Mouse (Mus musculus) kidney, embryonic 16.5 days (tissue): Measurements from ENCODE around the gene Gpr1. TPM values are rescaled to one million over a fixed set of nuclear protein-coding genes. Genes with fewer than 3 reads are reported as not detected.
A peak's percentile ranks its signal among the peaks of the same experiment; 100 is the strongest.

ENCODE experiments used
- ATAC-seq: fragments of 200-750 bp; cut with Nextera tagmentation; 2 replicates; pipeline ENCODE4 v1.8.0; 2017; ENCODE audit warnings: moderate TSS enrichment; ENCODE audit not compliant: low FRiP score, low TSS enrichment
- H3K27ac ChIP-seq: fragments of 300-500 bp; sonication (generic); 2 replicates; pipeline ENCODE4 v1.5.1; 2014; ENCODE audit warnings: low read length
- H3K27me3 ChIP-seq: fragments of 300-500 bp; sonication (generic); 2 replicates; pipeline ENCODE4 v1.6.1; 2014; ENCODE audit warnings: low read length, control low read depth, mixed read lengths; ENCODE audit not compliant: insufficient read depth
- H3K36me3 ChIP-seq: fragments of 300-500 bp; sonication (generic); 2 replicates; pipeline ENCODE4 v1.6.1; 2014; ENCODE audit warnings: low read length, control low read depth, mixed read lengths; ENCODE audit not compliant: insufficient read depth
- H3K4me1 ChIP-seq: fragments of 300-500 bp; sonication (generic); 2 replicates; pipeline ENCODE4 v1.6.1; 2014; ENCODE audit warnings: low read length, control low read depth, mixed read lengths; ENCODE audit not compliant: insufficient read depth
- H3K4me2 ChIP-seq: fragments of 300-500 bp; sonication (generic); replicated peaks from 2 replicates; pipeline ENCODE4 v1.6.1; 2014; ENCODE audit warnings: low read depth, low read length
- H3K4me3 ChIP-seq: fragments of 300-500 bp; sonication (generic); 2 replicates; pipeline ENCODE4 v1.5.1; 2014; ENCODE audit warnings: mild to moderate bottlenecking, low read length
- H3K9ac ChIP-seq: fragments of 300-500 bp; sonication (generic); replicated peaks from 2 replicates; pipeline ENCODE4 v1.6.1; 2014; ENCODE audit warnings: low read length
- H3K9me3 ChIP-seq: fragments of 300-500 bp; sonication (generic); 2 replicates; pipeline ENCODE4 v1.6.1; 2016; ENCODE audit warnings: low read length, control low read depth
- WGBS: fragments of 180-500 bp; shearing (Covaris S2); extraction: QIAGEN DNeasy Blood & Tissue Kit; methylation state at CpG from one replicate; pipeline ENCODE4 v1.1.7; 2014; 5-methylcytosine and 5-hydroxymethylcytosine counted together
- polyA plus RNA-seq: library from polyadenylated mRNA; unstranded; fragments of >200 nt; fragmentation: Nextera tagmentation; extraction: Ambion mirVana; gene quantifications from 2 replicates; pipeline ENCODE4 v1.2.1, GENCODE M21; 2015

The Gpr1 gene
- polyA plus RNA-seq, 1 experiment from 2014 or later: 0.07 TPM

GRCm38 (mm10) chr1:63203950-63204659 lies 10.2 kb downstream of the Gpr1 start:
- no peaks in the 10 kb centered on the region for H3K36me3 ChIP-seq
- ATAC-seq: peak; percentile 78

GRCm38 (mm10) chr1:63203471-63203870 lies 10.9 kb downstream of the Gpr1 start:
- Histone ChIP-seq H3K36me3 (no peaks in the 10 kb centered on the region), H3K27me3 (no peaks in the 10 kb centered on the region), H3K4me3 (no peak overlapping the region), H3K9me3 (0 out of 2 replicates have a peak, but pooled peaks cover 7% of the 10 kb centered on the region), H3K4me1 (peaks cover 7% of the 10 kb centered on the region), H3K27ac (no peak overlapping the region), H3K9ac (no peak overlapping the region), H3K4me2 (no peak overlapping the region)
- ATAC-seq: 0 out of 2 replicates have a peak, but pooled peaks have one; percentile 54
- 95% methylated on average over 1 of the region's 1 CpGs for WGBS

More at GRCm38 (mm10) chr1:63203950-63204659, 10.2 kb downstream of the Gpr1 start:
- Histone ChIP-seq H3K4me1 (peaks cover 7% of the 10 kb centered on the region), H3K4me3 (no peak overlapping the region), H3K4me2 (no peak overlapping the region), H3K9ac (no peak overlapping the region), H3K27me3 (no peaks in the 10 kb centered on the region), H3K27ac (no peak overlapping the region), H3K9me3 (0 out of 2 replicates have a peak, but pooled peaks cover 7% of the 10 kb centered on the region)
- 13% methylated on average over 7 of the region's 7 CpGs for WGBS

DNA sequence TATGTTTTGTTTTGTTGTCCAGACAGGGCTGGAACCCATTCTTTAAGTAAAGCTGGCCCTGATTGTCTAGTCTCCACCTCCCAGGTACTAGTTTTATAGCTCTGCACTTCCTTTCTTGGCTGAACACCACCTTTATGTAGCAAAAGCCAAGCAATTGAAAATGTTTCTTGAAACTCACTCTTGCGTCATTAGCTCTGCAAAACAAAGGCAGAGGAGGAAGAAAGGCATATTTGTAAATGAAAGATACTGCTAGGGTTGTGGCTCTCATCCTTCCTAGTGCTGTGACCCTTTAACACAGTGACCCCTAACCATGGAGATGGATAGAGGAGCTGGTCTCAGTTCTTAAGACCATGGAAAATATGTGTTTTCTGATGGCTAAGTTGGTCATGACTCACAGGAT lies 12.7 kb downstream of the Gpr1 start:
- Histone ChIP-seq H3K27ac (no peak overlapping the region), H3K27me3 (no peaks in the 10 kb centered on the region), H3K4me3 (no peak overlapping the region), H3K4me2 (no peak overlapping the region), H3K4me1 (peaks cover 7% of the 10 kb centered on the region), H3K9ac (no peak overlapping the region), H3K36me3 (no peaks in the 10 kb centered on the region), H3K9me3 (0 out of 2 replicates have a peak, but pooled peaks cover 7% of the 10 kb centered on the region)
- ATAC-seq: no peak
- WGBS: 91% methylated on average over 1 of the region's 1 CpGs

- H3K9me3 ChIP-seq: 0 out of 2 replicates have a peak, but pooled peaks cover 7% of the 10 kb centered on the region
- ATAC-seq: no peak
- 93% methylated on average over 18 of the region's 18 CpGs for WGBS
Measured at GRCm38 (mm10) chr1:63200322-63200721, 14.0 kb downstream of the Gpr1 start.

GRCm38 (mm10) chr1:63199387-63199786 lies 15.0 kb downstream of the Gpr1 start:
- H3K27ac ChIP-seq: no peak overlapping the region
- peaks cover 7% of the 10 kb centered on the region; the same call in 1 of the 2 replicates for H3K4me1 ChIP-seq
- H3K9ac ChIP-seq: no peak overlapping the region
- no peaks in the 10 kb centered on the region for H3K27me3 ChIP-seq
- no peak overlapping the region for H3K4me2 ChIP-seq
- H3K36me3 ChIP-seq: no peaks in the 10 kb centered on the region
- WGBS: 88% methylated on average over 6 of the region's 6 CpGs
- no peak for ATAC-seq
- 0 out of 2 replicates have a peak, but pooled peaks cover 7% of the 10 kb centered on the region for H3K9me3 ChIP-seq
- no peak overlapping the region for H3K4me3 ChIP-seq

More at GRCm38 (mm10) chr1:63200322-63200721, 14.0 kb downstream of the Gpr1 start:
- H3K9ac ChIP-seq: no peak overlapping the region
- no peaks in the 10 kb centered on the region for H3K36me3 ChIP-seq
- H3K4me3 ChIP-seq: no peak overlapping the region
- H3K4me1 ChIP-seq: peaks cover 11% of the 10 kb centered on the region
- H3K4me2 ChIP-seq: no peak overlapping the region
- H3K27ac ChIP-seq: no peak overlapping the region
- H3K27me3 ChIP-seq: no peaks in the 10 kb centered on the region

GRCm38 (mm10) chr1:63195848-63196512 lies 18.4 kb downstream of the Gpr1 start:
- 0 out of 2 replicates have a peak, but pooled peaks cover 7% of the 10 kb centered on the region for H3K9me3 ChIP-seq
- H3K27me3 ChIP-seq: no peaks in the 10 kb centered on the region
- H3K36me3 ChIP-seq: no peaks in the 10 kb centered on the region
- 31% methylated on average over 5 of the region's 5 CpGs for WGBS
- H3K4me1 ChIP-seq: peaks cover 8% of the 10 kb centered on the region; the same call in 1 of the 2 replicates
- H3K27ac ChIP-seq: no peak overlapping the region; the same call in 1 of the 2 replicates
- H3K9ac ChIP-seq: no peak overlapping the region
- no peak for ATAC-seq
- H3K4me2 ChIP-seq: no peak overlapping the region
- no peak overlapping the region for H3K4me3 ChIP-seq

DNA sequence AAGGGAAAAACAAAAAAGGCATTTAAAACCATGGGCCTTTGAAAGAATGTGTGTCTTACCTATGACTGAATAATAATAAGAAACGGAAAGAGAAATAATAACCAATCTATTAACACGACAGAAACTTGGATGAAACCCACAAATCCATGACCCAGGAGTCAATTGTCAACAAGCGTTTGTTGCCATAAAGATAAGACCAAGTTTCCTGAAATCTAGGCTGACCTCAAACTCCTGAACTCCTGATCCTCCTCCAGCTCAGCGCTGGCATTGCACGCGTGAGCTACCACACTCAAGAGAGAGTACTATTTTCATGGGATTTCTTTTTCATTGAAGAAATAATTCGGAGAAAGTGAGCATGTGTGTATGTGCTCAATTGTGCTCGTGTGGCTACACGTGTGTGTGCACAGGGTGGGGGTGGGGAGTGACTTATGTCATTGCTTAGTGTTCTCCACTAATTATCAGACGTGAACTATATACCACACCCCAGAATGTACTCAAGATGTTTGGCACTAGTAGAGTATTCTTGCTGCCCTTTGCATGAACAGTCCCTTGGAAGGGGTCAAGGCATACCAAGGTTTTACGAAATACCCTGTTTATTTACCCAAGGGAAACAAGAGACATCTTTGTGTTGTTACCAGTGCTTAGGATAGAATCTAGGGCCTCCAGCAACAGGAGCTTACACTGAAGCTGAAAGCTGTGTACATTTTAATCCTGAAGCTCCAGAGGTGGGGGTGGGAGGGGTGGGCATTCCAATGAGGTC lies 21.9 kb downstream of the Gpr1 start:
- Histone ChIP-seq H3K36me3 (no peaks in the 10 kb centered on the region), H3K9ac (no peak overlapping the region), H3K4me1 (peaks cover 8% of the 10 kb centered on the region; the same call in 1 of the 2 replicates), H3K27me3 (no peaks in the 10 kb centered on the region), H3K9me3 (no peaks in the 10 kb centered on the region), H3K27ac (no peak overlapping the region), H3K4me2 (no peak overlapping the region), H3K4me3 (no peak overlapping the region)
- no peak for ATAC-seq
- 59% methylated on average over 11 of the region's 11 CpGs for WGBS

DNA sequence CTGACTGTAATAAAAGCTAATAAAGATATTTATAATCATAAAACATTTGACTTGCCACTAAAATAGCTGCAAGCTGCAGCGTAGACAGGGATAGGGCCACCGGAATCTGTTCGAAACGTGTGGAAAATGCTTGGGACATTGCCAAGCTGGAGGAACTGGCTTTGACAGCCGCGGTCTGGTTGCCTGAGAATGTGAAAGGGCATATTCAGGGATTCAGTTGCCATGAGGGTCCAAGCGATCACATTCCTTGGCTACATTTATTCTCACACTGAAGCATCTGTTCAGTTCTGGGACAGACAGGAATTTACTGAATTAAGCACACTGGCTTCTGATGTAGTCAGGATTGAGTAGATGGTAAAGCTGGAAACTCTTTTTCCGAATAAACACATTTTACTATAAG lies 23.5 kb downstream of the Gpr1 start:
- Histone ChIP-seq H3K4me3 (no peak overlapping the region), H3K9me3 (no peaks in the 10 kb centered on the region), H3K36me3 (no peaks in the 10 kb centered on the region), H3K27ac (no peak overlapping the region), H3K4me1 (peaks cover 4% of the 10 kb centered on the region; the same call in 1 of the 2 replicates), H3K9ac (no peak overlapping the region), H3K27me3 (no peaks in the 10 kb centered on the region), H3K4me2 (no peak overlapping the region)
- no peak for ATAC-seq
- 57% methylated on average over 8 of the region's 8 CpGs for WGBS

DNA sequence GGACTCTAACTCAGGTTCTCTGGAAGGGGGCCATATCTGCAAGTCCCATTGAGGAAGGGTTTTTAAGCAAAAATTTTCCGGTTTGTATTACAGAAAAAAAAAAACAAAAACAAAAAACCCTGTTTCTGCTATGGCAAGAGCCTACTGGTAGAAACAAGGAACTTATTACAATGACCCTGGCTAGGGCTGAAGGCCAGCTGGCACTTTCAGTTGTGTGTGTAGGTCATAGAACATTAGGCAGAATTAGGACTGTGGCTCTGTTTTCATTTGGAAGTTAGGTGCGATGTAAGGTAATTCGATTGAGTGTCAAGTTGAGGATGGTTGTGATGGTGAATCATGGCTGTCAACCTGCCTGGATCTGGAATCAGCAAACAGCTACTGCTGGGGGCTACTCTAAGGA lies 25.8 kb downstream of the Gpr1 start:
- Histone ChIP-seq H3K36me3 (no peaks in the 10 kb centered on the region), H3K27ac (no peak overlapping the region), H3K4me3 (no peak overlapping the region), H3K4me2 (no peak overlapping the region), H3K27me3 (no peaks in the 10 kb centered on the region), H3K9me3 (no peaks in the 10 kb centered on the region), H3K9ac (no peak overlapping the region), H3K4me1 (peaks cover 4% of the 10 kb centered on the region; the same call in 1 of the 2 replicates)
- 87% methylated on average over 3 of the region's 3 CpGs for WGBS
- no peak for ATAC-seq
